Mouse (Mus musculus) hindbrain, postnatal 0 days (tissue): ENCODE data around the gene Gpm6b. TPM values are rescaled to one million over a fixed set of nuclear protein-coding genes. Genes with fewer than 3 reads are reported as not detected.

ENCODE experiments used
- ATAC-seq: fragments of 200-750 bp; cut with Nextera tagmentation; 2 replicates; pipeline ENCODE4 v1.8.0; 2017; ENCODE audit warnings: mild to moderate bottlenecking, moderate TSS enrichment, moderate library complexity
- DNase-seq: peaks from one replicate; pipeline ENCODE4 v3.0.0-alpha.2; 2015; ENCODE audit warnings: low spot score
- H3K27ac ChIP-seq: fragments of 300-500 bp; sonication (generic); 2 replicates; pipeline ENCODE4 v1.5.1; 2014; ENCODE audit warnings: mild to moderate bottlenecking
- H3K27me3 ChIP-seq: fragments of 300-500 bp; sonication (generic); 2 replicates; pipeline ENCODE4 v1.6.1; 2014; ENCODE audit warnings: low read length, mixed read lengths; ENCODE audit not compliant: insufficient read depth
- H3K36me3 ChIP-seq: fragments of 300-500 bp; sonication (generic); 2 replicates; pipeline ENCODE4 v1.6.1; 2014; ENCODE audit warnings: low read length, mixed read lengths; ENCODE audit not compliant: insufficient read depth
- H3K4me1 ChIP-seq: fragments of 300-500 bp; sonication (generic); 2 replicates; pipeline ENCODE4 v1.6.1; 2014; ENCODE audit warnings: antibody characterized with exemption, low read length, mixed read lengths; ENCODE audit not compliant: insufficient read depth
- H3K4me2 ChIP-seq: fragments of 300-500 bp; sonication (generic); 2 replicates; pipeline ENCODE4 v1.6.1; 2014; ENCODE audit warnings: low read depth, mild to moderate bottlenecking, low read length, moderate library complexity, mixed read lengths
- H3K4me3 ChIP-seq: fragments of 300-500 bp; sonication (generic); 2 replicates; pipeline ENCODE4 v1.5.1; 2014; ENCODE audit warnings: low read length
- H3K9ac ChIP-seq: fragments of 300-500 bp; sonication (generic); replicated peaks from 2 replicates; pipeline ENCODE4 v1.6.1; 2014; ENCODE audit warnings: mild to moderate bottlenecking, low read length, moderate library complexity, mixed read lengths
- H3K9me3 ChIP-seq: fragments of 300-500 bp; sonication (generic); 2 replicates; pipeline ENCODE4 v1.6.1; 2016; ENCODE audit warnings: low read length, mixed read lengths
- CTCF ChIP-seq: IDR thresholded peaks from 2 replicates; pipeline ENCODE4 v1.5.1; 2016; ENCODE audit warnings: antibody characterized with exemption, control low read depth, low read depth
- WGBS: fragments of 180-500 bp; shearing (Covaris S2); extraction: QIAGEN DNeasy Blood & Tissue Kit; methylation state at CpG from one replicate; pipeline ENCODE4 v1.1.7; 2014; 5-methylcytosine and 5-hydroxymethylcytosine counted together
- polyA plus RNA-seq: library from polyadenylated mRNA; unstranded; fragments of >200 nt; fragmentation: Nextera tagmentation; extraction: Ambion mirVana; gene quantifications from 2 replicates; pipeline ENCODE4 v1.2.1, GENCODE M21; 2015
- total RNA-seq: library from RNA; depleted of rRNA; stranded (reverse); fragments of >200 nt; gene quantifications from 2 replicates; pipeline ENCODE4 v1.2.3, GENCODE M21; 2014

Gene Gpm6b
- total and polyA plus RNA-seq, 2 experiments from 2014 or later = 369 to 393 TPM

DNA sequence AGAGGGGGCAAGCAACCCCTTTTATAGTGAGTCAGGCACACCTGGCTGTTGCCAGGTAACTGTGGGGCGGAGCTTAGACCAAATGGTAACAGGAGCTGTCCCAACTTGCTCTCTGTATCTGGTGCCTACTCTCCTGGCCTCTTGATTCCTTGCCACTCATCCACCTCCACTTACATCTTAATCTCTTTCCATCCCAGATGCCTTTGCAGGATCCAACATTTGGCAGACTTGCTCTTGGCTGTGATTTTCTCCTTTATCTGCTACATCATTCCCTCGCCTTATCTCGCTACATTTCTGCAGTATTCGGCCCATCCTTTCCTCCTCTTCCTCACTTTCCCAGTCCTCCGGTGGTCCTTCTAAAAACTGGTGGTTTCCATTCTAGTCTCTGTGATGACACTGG lies 99.6 kb downstream of the Gpm6b start:
- WGBS = 84% methylated on average over 5 of the region's 5 CpGs
- TF ChIP-seq CTCF = no peak
- ATAC-seq = no peak

DNA sequence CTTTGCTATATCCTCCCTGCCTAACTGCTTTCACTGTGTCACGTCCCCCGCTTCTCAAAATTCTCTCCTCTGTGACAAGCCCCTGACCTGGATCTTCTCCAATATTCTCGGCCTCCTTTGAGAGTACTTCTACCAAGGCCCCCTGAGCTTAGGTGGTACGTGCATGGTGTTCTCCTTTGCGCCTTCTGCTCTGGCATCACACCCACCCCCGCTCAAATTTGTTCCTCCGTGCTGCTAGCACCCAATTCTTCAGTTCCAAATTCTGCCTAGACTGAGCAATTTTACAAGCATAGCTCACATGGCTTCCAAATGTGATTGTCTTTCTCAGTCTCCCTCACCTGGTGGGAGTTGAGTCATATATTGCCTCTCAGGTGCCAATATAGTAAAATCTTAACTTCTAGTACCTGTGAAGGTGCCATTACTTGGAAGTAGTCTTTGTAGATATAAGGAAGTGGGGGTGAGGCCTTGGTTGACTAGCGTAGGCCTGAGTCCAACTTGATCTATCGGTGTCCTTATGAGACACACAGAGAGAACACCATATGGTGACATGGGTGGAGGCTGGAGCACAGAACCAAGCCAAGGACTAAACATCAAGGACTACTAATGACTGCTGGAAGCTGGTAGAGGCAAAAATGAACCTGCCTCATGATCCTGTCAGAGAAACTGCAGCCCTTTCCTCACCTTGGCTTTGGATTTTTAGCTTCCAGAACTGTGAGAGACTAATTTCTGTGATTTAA lies 100.2 kb downstream of the Gpm6b start:
- WGBS = 71% methylated on average over 9 of the region's 9 CpGs
- DNase-seq (no peak), ATAC-seq (no peak)
- Histone ChIP-seq H3K9me3 (no peaks in the 10 kb centered on the region), H3K36me3 (no peaks in the 10 kb centered on the region), H3K4me2 (no peak overlapping the region), H3K4me1 (no peaks in the 10 kb centered on the region), H3K27ac (no peak overlapping the region), H3K4me3 (no peak overlapping the region), H3K9ac (no peak overlapping the region), H3K27me3 (no peaks in the 10 kb centered on the region)
- TF ChIP-seq CTCF = no peak

More for the DNA sequence above, 99.6 kb downstream of the Gpm6b start:
- H3K27ac ChIP-seq = no peak overlapping the region
- no peak overlapping the region for H3K4me3 ChIP-seq
- no peak overlapping the region for H3K4me2 ChIP-seq
- no peaks in the 10 kb centered on the region for H3K27me3 ChIP-seq
- H3K9ac ChIP-seq = no peak overlapping the region
- H3K36me3 ChIP-seq = no peaks in the 10 kb centered on the region
- H3K4me1 ChIP-seq = no peaks in the 10 kb centered on the region
- no peak for DNase-seq
- H3K9me3 ChIP-seq = no peaks in the 10 kb centered on the region

DNA sequence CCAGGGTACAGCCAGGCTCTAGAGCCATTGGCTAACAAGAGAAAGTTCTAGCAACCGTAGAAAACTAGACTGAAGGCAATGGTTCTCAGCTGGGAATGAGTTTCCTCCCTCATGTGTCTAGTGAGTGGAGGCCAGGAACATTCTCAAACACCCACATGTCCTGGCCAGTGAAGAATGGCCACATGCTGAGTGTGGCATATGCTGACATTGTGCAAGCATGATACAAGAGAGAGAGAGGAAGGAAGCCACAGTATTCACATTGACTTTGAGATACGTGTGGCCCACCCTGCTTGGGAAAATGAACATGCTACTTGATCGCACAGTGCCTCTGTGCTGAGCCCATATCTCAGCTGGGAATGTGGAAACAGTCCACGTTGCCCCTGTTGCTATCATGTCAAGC lies 101.2 kb downstream of the Gpm6b start:
- no peaks in the 10 kb centered on the region for H3K27me3 ChIP-seq
- H3K9me3 ChIP-seq = no peaks in the 10 kb centered on the region
- H3K9ac ChIP-seq = no peak overlapping the region
- no peaks in the 10 kb centered on the region for H3K36me3 ChIP-seq
- DNase-seq (no peak), ATAC-seq (no peak)
- TF ChIP-seq CTCF = no peak
- H3K27ac ChIP-seq = no peak overlapping the region
- H3K4me3 ChIP-seq = no peak overlapping the region
- 72% methylated on average over 4 of the region's 4 CpGs for WGBS
- no peak overlapping the region for H3K4me2 ChIP-seq
- H3K4me1 ChIP-seq = no peaks in the 10 kb centered on the region

GRCm38 (mm10) chrX:166341795-166342194 lies 103.1 kb downstream of the Gpm6b start:
- no peak overlapping the region for H3K4me3 ChIP-seq
- ATAC-seq (no peak), DNase-seq (no peak)
- H3K4me1 ChIP-seq = no peaks in the 10 kb centered on the region
- no peaks in the 10 kb centered on the region for H3K27me3 ChIP-seq
- H3K9ac ChIP-seq = no peak overlapping the region
- no peak overlapping the region for H3K27ac ChIP-seq
- TF ChIP-seq CTCF = no peak
- no peak overlapping the region for H3K4me2 ChIP-seq
- no peaks in the 10 kb centered on the region for H3K9me3 ChIP-seq
- no peaks in the 10 kb centered on the region for H3K36me3 ChIP-seq
- 77% methylated on average over 6 of the region's 6 CpGs for WGBS

- 0 out of 2 replicates have a peak, but pooled peaks cover 3% of the 10 kb centered on the region for H3K4me1 ChIP-seq
- WGBS = 35% methylated on average over 10 of the region's 10 CpGs
- peak overlapping the region; percentile 43 for H3K4me3 ChIP-seq
- peak overlapping the region; percentile 54 for H3K4me2 ChIP-seq
- peak overlapping the region; percentile 82 for H3K27ac ChIP-seq
- no peak for TF ChIP-seq CTCF
- peak; percentile 80 for DNase-seq
- no peaks in the 10 kb centered on the region for H3K9me3 ChIP-seq
- H3K9ac ChIP-seq = peak overlapping the region; percentile 58
- H3K27me3 ChIP-seq = no peaks in the 10 kb centered on the region
- no peaks in the 10 kb centered on the region for H3K36me3 ChIP-seq
- peak; percentile 95 for ATAC-seq
These were observed 105.7 kb downstream of the Gpm6b start for GRCm38 (mm10) chrX:166344228-166345015.

DNA sequence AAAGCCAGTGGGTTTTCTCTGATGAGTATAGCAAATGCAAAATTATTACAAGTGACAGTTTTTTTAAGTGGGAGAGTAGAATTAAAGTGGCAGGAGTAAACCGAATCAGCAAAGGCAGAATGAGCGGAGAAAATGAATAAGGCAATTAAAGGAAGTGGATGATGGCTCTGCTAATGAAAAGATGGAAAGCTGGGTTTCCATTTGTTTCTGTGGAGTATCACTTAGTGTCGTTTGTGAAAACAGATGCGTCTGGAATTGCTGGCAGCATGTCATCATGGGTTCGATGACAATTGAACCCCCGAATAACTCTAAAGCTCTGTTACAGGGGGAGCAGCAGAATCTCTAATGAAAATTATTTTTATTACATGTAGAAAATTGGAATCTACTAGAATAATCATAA lies 109.4 kb downstream of the Gpm6b start:
- TF ChIP-seq CTCF = no peak
- WGBS = 52% methylated on average over 6 of the region's 6 CpGs
- Histone ChIP-seq H3K36me3 (no peaks in the 10 kb centered on the region), H3K4me1 (0 out of 2 replicates have a peak, but pooled peaks cover 3% of the 10 kb centered on the region), H3K4me3 (peak overlapping the region; percentile 43), H3K9me3 (no peaks in the 10 kb centered on the region), H3K9ac (peak overlapping the region; percentile 22; the same call in 1 of the 2 replicates), H3K27me3 (no peaks in the 10 kb centered on the region), H3K27ac (peak overlapping the region; percentile 48; the same call in 1 of the 2 replicates), H3K4me2 (peak overlapping the region; percentile 54)
- DNase-seq (no peak), ATAC-seq (no peak)
